Mouse (Mus musculus): ENCODE data around the gene Lepr.

The Lepr gene

GRCm38 (mm10) chr4:101717367-101718121, at the start of gene Lepr:
Lepr (plus strand) TSS chr4:101717404.
- no peak for DNase-seq (ENCODE audit: low spot score in 2 of 2)

- DNase-seq (ENCODE audit: low spot score in 2 of 2): no peak
Observed at GRCm38 (mm10) chr4:101669161-101669560, 48.0 kb upstream of the Lepr start.

GRCm38 (mm10) chr4:101669811-101670210, 47.4 kb upstream of the Lepr start:
- DNase-seq (ENCODE audit: low spot score in 2 of 2): no peak

GRCm38 (mm10) chr4:101674790-101675189, 42.4 kb upstream of the Lepr start:
- no peak for DNase-seq (ENCODE audit: low spot score in 2 of 2)

- no peak for DNase-seq (ENCODE audit: low spot score in 2 of 2)
Observed at GRCm38 (mm10) chr4:101675726-101676125, 41.5 kb upstream of the Lepr start.

- no peak for DNase-seq (ENCODE audit: low spot score in 2 of 2)
Observed at GRCm38 (mm10) chr4:101682620-101683019, 34.6 kb upstream of the Lepr start.

- no peak for DNase-seq (ENCODE audit: low spot score in 2 of 2)
Observed at GRCm38 (mm10) chr4:101683086-101683485, 34.1 kb upstream of the Lepr start.

GRCm38 (mm10) chr4:101684821-101685220, 32.4 kb upstream of the Lepr start:
- DNase-seq (ENCODE audit: low spot score in 2 of 2): no peak

GRCm38 (mm10) chr4:101686227-101686810, 30.9 kb upstream of the Lepr start:
- DNase-seq (ENCODE audit: low spot score in 2 of 2): no peak

GRCm38 (mm10) chr4:101689241-101689640, 28.0 kb upstream of the Lepr start:
- no peak for DNase-seq (ENCODE audit: low spot score in 2 of 2)

- no peak for DNase-seq (ENCODE audit: low spot score in 2 of 2)
Observed at GRCm38 (mm10) chr4:101689645-101690044, 27.6 kb upstream of the Lepr start.

GRCm38 (mm10) chr4:101692892-101693291, 24.3 kb upstream of the Lepr start:
- no peak for DNase-seq (ENCODE audit: low spot score in 2 of 2)

GRCm38 (mm10) chr4:101694529-101694928, 22.7 kb upstream of the Lepr start:
- DNase-seq (ENCODE audit: low spot score in 2 of 2): no peak

- DNase-seq (ENCODE audit: low spot score in 2 of 2): no peak
Observed at GRCm38 (mm10) chr4:101697236-101697635, 20.0 kb upstream of the Lepr start.

GRCm38 (mm10) chr4:101699423-101699822, 17.8 kb upstream of the Lepr start:
- no peak for DNase-seq (ENCODE audit: low spot score in 2 of 2)

- no peak for DNase-seq (ENCODE audit: low spot score in 2 of 2)
Observed at GRCm38 (mm10) chr4:101700892-101701640, 16.1 kb upstream of the Lepr start.

- DNase-seq (ENCODE audit: low spot score in 2 of 2): no peak
Observed at GRCm38 (mm10) chr4:101705325-101705724, 11.9 kb upstream of the Lepr start.

- DNase-seq (ENCODE audit: low spot score in 2 of 2): no peak
Observed at GRCm38 (mm10) chr4:101707234-101707633, 10.0 kb upstream of the Lepr start.

GRCm38 (mm10) chr4:101707953-101708352, 9.3 kb upstream of the Lepr start:
- DNase-seq (ENCODE audit: low spot score in 2 of 2): no peak

GRCm38 (mm10) chr4:101710361-101710760, 6.8 kb upstream of the Lepr start:
- DNase-seq (ENCODE audit: low spot score in 2 of 2): no peak

- no peak for DNase-seq (ENCODE audit: low spot score in 2 of 2)
Observed at GRCm38 (mm10) chr4:101711100-101711499, 6.1 kb upstream of the Lepr start.

GRCm38 (mm10) chr4:101712563-101712962, 4.6 kb upstream of the Lepr start:
- DNase-seq (ENCODE audit: low spot score in 2 of 2): no peak

GRCm38 (mm10) chr4:101715302-101715701, 1.9 kb upstream of the Lepr start:
- DNase-seq (ENCODE audit: low spot score in 2 of 2): no peak
